Mouse (Mus musculus) gastrocnemius, postnatal 4 days (tissue): Measurements from ENCODE around the gene Ano5. TPM values are rescaled to one million over a fixed set of nuclear protein-coding genes. Genes with fewer than 3 reads are reported as not detected.

Source experiments
- DNase-seq, 2 experiments: peaks; one replicate each; pipeline ENCODE4 v3.0.0; 2021 to 2022; ENCODE audit warnings: low spot score in 2 of 2, mixed read lengths in 2 of 2
- total RNA-seq, 2 experiments: library from RNA; stranded (reverse); gene quantifications; 2 replicates each; pipeline ENCODE4 v1.2.3; 2021

Ano5 gene
- total RNA-seq, 2 experiments from 2014 or later, result 9.7 to 10.3 TPM

GRCm38 (mm10) chr7:51627666-51628065, 116.8 kb downstream of the Ano5 start:
- DNase-seq, result no peak

DNA sequence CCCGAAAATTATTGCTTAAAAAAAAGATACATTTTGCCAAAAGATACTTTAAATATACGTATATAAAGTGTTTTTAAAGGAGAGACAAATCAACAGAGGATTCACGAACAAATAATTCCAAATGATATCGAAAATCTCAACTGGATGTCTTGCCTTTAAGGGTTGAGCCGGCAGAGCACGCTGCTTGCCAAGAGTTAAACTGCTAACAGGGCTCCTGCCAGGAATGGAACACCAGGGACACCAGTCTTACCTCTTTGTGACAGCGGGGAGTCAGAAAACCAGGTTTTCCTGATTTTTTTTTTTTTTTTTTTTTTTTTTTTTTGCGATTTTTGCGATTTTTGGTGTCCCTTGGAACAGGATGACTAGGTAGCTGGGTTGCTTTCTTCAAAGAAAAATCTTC, 117.5 kb downstream of the Ano5 start:
- DNase-seq, result no peak

GRCm38 (mm10) chr7:51629206-51629605, 118.4 kb downstream of the Ano5 start:
- DNase-seq, result no peak

GRCm38 (mm10) chr7:51631171-51631570, 120.3 kb downstream of the Ano5 start:
- no peak for DNase-seq

GRCm38 (mm10) chr7:51632543-51633229, 121.9 kb downstream of the Ano5 start:
- no peak for DNase-seq

DNA sequence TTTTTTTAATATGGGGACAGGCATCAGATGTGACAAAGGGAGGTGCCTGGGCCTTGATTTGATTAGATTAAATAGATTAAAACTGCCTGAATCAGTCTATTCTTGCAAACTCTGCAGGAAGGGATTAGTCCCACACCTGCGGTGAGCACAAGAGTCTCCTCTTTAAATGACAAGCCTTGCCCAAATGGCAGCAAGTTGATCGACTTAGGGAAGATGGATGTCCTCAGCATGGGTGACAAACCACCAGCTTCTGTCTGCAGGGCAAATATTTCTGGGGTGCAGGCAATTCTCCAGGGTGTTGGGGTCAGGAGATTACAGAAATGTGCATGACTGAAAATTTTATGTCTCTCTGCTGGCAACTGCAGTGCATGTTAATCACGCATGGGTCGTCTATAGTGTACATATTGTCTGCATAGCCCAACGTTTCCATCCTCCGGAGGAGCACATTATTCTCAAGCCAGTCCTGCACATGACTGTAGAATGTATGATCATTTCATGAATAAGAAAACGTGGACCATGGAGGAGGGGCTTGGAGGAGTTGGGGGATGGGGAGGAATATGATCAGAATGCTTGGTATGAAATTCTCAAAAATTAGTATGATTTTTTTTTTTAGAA, 122.5 kb downstream of the Ano5 start:
- DNase-seq, result no peak

Other genes starting within 250 kb of the Ano5 start
- gene Slc17a6, start 111.0 kb downstream of the Ano5 start, total RNA-seq, result not detected